Mouse (Mus musculus): ENCODE measurements around the gene Cryz. TPM values are rescaled to one million over a fixed set of nuclear protein-coding genes. Genes with fewer than 3 reads are reported as not detected.

Cryz gene
- polyA plus RNA-seq, 1 experiment from 2014 or later: 16.8 TPM

DNA sequence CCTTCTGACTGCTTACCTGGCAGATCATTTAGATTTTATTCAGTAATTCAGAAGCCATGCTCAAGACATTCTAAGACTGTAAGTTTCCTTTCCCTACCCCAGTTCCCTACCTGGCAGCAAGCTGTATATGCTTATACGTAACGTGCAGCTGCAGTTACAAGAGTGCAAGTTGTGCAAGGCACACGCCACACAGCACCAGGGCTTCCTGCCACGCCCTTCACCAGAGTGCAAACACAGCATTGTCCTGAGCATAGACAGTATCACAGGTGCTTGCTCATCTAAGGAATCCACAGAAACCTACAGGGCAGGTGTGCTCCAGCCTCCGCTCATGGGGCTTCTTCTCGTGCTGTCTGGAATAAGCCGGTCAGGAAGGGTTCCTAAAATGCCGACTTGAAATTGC, 18.6 kb upstream of the Cryz start:
- no peak overlapping the region for H3K4me3 ChIP-seq (replicated peaks)
- H3K9me3 ChIP-seq: no peaks in the 10 kb centered on the region
- no peak for ATAC-seq (ENCODE audit: low FRiP score)
- H3K9ac ChIP-seq: no peak overlapping the region
- H3K36me3 ChIP-seq (replicated peaks): peaks cover 16% of the 10 kb centered on the region
- no peak overlapping the region for H3K27ac ChIP-seq
- no peaks in the 10 kb centered on the region for H3K27me3 ChIP-seq
- no peaks in the 10 kb centered on the region; the same call in 1 of the 2 replicates for H3K4me1 ChIP-seq
- 93% methylated on average over 8 of the region's 8 CpGs for WGBS
- no peak overlapping the region for H3K4me2 ChIP-seq

DNA sequence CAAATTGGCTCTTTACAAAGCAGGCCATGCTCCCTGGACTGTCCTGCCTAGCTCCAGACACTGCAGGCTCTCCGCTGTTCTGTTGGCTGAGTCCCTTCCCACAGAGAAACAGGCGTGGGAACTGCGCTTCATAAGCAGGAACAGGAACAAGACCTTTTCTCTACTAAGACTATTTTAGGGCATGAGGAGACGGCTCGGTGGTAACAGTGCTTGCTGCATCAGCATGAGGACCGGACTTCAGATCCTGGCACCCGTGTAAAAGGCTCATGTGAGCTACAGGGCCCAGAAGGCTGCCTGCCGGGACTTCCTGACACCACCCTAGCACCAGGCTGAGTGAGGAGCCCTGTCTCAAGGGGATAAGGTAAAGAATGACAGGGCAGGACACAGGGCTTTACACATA, 12.2 kb upstream of the Cryz start:
- WGBS: 88% methylated on average over 8 of the region's 8 CpGs
- Histone ChIP-seq H3K9me3 (no peaks in the 10 kb centered on the region), H3K4me1 (no peaks in the 10 kb centered on the region), H3K4me2 (no peak overlapping the region), H3K4me3 (replicated peaks) (no peak overlapping the region), H3K27ac (no peak overlapping the region), H3K9ac (no peak overlapping the region), H3K27me3 (no peaks in the 10 kb centered on the region), H3K36me3 (replicated peaks) (peaks cover 46% of the 10 kb centered on the region)
- ATAC-seq (ENCODE audit: low FRiP score): no peak

DNA sequence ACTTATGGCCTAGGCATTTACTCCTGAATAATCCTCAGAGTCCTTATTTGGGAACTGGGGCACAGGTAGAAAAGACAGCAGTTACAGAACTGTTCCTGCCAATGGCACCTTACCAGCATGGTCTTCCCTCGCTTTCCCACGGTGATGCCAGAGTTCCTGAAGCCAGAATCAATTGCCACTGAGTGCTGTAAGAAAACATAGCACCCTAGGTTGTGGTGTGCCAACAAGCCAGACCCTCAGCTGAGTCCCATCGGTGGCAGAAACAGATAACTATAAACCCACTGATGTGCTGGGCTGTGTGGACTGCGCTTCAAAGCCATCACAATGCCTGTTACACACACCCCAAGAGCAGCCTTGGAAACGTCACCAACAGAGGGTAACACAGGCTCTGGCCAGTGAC, 5.5 kb upstream of the Cryz start:
- Histone ChIP-seq H3K9me3 (no peaks in the 10 kb centered on the region), H3K36me3 (replicated peaks) (peaks cover 71% of the 10 kb centered on the region), H3K4me1 (no peaks in the 10 kb centered on the region), H3K9ac (no peak overlapping the region), H3K27ac (no peak overlapping the region), H3K4me3 (replicated peaks) (no peak overlapping the region), H3K27me3 (no peaks in the 10 kb centered on the region), H3K4me2 (no peak overlapping the region)
- 91% methylated on average over 5 of the region's 5 CpGs for WGBS
- no peak for ATAC-seq (ENCODE audit: low FRiP score)

DNA sequence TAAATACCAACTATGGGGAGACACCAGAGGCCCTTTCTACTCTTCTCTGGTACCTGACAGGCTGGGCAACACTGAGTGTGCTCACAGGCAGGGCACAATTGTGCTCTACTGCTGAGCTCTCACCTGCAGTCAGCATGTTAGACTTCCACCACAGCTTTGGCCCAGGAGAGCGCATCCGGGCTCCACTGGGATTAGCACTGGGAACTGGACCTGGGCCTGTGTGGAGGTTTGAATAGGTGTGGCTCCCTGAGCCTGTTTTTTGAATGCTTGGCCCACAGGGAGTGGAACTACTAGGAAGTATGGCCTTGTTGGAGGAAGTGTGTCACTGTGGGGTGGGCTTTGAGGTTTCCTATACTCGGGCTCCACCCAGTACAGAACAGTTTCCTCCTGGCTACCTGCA, 4.9 kb upstream of the Cryz start:
- no peak for ATAC-seq (ENCODE audit: low FRiP score)
- peaks cover 4% of the 10 kb centered on the region for H3K4me1 ChIP-seq
- H3K36me3 ChIP-seq (replicated peaks): peaks cover 66% of the 10 kb centered on the region
- no peak overlapping the region for H3K4me2 ChIP-seq
- no peak overlapping the region for H3K27ac ChIP-seq
- H3K27me3 ChIP-seq: no peaks in the 10 kb centered on the region
- no peak overlapping the region for H3K9ac ChIP-seq
- H3K4me3 ChIP-seq (replicated peaks): no peak overlapping the region
- no peaks in the 10 kb centered on the region for H3K9me3 ChIP-seq
- WGBS: 95% methylated on average over 3 of the region's 3 CpGs

DNA sequence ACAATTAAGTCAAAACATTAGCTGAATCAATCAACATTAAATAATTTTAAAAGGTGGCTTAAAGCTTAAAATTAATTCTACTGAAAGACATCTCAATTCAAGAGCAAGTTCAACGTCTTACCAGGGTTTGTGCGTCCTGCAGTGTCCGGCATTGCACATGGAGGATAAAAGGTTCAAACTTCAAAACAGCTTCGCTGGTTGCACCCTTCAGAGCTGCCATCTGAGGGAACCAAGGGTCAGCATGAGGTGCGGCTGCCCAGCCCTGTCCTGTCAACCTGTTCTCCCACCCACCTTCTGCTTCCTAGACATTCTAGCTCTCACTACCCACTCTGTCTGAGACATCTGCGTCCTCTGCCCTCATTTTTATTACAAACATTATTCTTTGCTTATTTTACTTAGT, 2.9 kb upstream of the Cryz start:
- Histone ChIP-seq H3K4me1 (peaks cover 12% of the 10 kb centered on the region), H3K4me3 (replicated peaks) (no peak overlapping the region), H3K9me3 (no peaks in the 10 kb centered on the region), H3K27me3 (no peaks in the 10 kb centered on the region), H3K36me3 (replicated peaks) (peaks cover 48% of the 10 kb centered on the region), H3K4me2 (no peak overlapping the region), H3K9ac (no peak overlapping the region), H3K27ac (no peak overlapping the region)
- ATAC-seq (ENCODE audit: low FRiP score): no peak
- 90% methylated on average over 6 of the region's 6 CpGs for WGBS

DNA sequence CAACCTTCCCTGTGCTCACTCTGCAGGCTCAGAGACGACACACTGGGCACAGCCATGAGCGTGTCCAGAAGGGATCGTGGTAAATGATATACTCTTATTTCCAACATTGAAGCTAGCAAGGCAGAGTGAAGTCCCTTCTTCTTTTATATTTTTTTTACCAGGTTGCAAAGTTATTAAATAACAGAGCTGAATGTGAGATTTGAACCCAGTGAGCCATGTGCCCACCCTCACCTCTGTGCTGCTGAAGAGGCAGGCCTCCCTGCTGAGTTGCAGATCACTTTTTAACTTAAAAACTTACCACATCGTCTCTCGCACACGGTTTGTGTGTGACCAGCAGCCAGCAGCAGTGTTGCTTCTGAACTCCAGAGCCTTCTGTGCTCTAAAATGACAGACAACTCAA, 2.4 kb upstream of the Cryz start:
- peaks cover 48% of the 10 kb centered on the region for H3K36me3 ChIP-seq (replicated peaks)

DNA sequence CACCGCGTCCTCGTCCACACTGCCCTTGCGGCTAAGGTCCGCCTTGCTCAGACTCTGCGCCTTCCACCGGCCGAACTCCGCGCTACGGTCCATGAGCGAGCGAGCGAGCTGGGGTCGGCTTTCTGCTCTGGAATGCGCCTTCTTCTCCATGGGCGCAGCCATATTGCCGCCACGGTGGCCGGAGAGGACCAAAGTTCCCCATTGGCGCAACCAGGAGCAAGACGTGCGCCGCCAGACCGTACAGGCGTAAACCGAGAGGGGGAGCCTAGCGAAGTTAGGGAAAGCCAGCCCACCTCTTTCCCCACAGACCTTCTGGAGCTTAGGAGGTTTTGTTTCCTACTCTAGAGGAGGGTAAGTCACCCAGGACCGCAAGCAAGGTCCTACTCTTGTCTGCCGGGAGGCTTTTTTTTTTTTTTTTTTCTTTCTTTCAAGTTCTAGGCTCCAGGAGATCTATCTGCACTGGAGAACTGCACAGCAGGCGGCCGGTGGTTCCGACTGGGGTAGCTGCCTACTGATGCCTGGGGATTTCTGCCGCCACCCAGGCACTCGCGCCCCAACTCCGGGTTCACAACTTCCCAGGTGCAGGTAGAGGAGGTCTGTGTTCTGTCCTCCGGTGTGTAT, 533 bp downstream of the Cryz start, which contains the start of gene Tyw3:
Tyw3 (minus strand) TSS at position 171 of the 621 bp plus-strand sequence.
- Histone ChIP-seq H3K4me1 (peaks cover 12% of the 10 kb centered on the region), H3K27me3 (no peaks in the 10 kb centered on the region), H3K9ac (peak within 1 kb of the TSS; percentile 79), H3K4me2 (peak within 1 kb of the TSS; percentile 70), H3K9me3 (no peaks in the 10 kb centered on the region), H3K36me3 (replicated peaks) (peaks cover 20% of the 10 kb centered on the region), H3K27ac (peak within 1 kb of the TSS; percentile 91), H3K4me3 (replicated peaks) (peak within 1 kb of the TSS; percentile 88)
- ATAC-seq (ENCODE audit: low FRiP score): peak; percentile 96
- under 1% methylated on average over 38 of the region's 38 CpGs for WGBS

More for the DNA sequence above, 2.4 kb upstream of the Cryz start:
- H3K4me1 ChIP-seq: peaks cover 12% of the 10 kb centered on the region
- H3K4me2 ChIP-seq: no peak overlapping the region
- no peak overlapping the region for H3K4me3 ChIP-seq (replicated peaks)
- no peak for ATAC-seq (ENCODE audit: low FRiP score)
- no peak overlapping the region for H3K27ac ChIP-seq
- no peak overlapping the region for H3K9ac ChIP-seq
- no peaks in the 10 kb centered on the region for H3K27me3 ChIP-seq
- H3K9me3 ChIP-seq: no peaks in the 10 kb centered on the region
- 95% methylated on average over 6 of the region's 6 CpGs for WGBS

DNA sequence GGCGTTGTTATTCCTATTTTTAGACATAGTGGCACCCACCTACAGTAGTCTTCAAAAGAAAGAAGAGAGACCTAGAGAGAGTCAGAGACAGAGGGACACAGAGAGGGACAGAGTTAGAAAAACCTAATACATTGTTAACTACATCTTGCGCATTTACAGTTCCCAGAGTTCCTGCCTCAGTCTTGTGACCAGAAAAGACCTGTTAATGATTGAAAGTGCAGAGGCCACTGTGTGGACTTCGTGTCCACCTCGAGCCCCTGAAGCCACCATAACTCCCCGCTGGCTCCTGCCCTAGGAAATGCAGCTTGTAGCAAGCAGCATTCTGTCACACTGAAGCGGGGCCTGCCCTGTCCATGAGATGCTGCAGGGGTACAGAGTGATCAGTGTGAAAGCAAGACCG, 1.1 kb downstream of the Cryz start:
- H3K27ac ChIP-seq: no peak overlapping the region
- H3K4me3 ChIP-seq (replicated peaks): peak overlapping the region; percentile 88
- WGBS: 41% methylated on average over 7 of the region's 7 CpGs
- H3K9ac ChIP-seq: peak overlapping the region; percentile 79
- no peaks in the 10 kb centered on the region for H3K27me3 ChIP-seq
- peaks cover 15% of the 10 kb centered on the region for H3K36me3 ChIP-seq (replicated peaks)
- H3K4me1 ChIP-seq: peaks cover 12% of the 10 kb centered on the region
- peak overlapping the region; percentile 70 for H3K4me2 ChIP-seq
- ATAC-seq (ENCODE audit: low FRiP score): no peak
- H3K9me3 ChIP-seq: no peaks in the 10 kb centered on the region

DNA sequence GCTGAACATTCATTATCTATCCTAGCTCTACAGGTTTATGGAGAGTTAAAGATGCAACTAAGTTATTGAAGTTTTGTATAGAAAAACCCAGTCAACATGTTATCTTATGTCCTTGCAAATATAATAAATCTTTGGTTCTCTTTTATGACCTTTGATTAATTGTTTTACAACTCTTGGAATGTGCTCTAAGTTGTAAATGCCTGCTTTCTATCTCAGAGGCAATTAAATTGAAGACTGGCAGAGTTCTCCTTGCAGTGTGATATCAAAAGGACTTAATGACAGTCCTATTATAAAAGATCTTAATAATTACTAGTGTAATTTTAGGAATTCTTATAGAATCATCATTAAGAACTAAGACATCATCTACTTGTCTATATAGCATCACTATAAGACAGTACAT, 5.6 kb downstream of the Cryz start:
- no peak for ATAC-seq (ENCODE audit: low FRiP score)
- Histone ChIP-seq H3K4me3 (replicated peaks) (no peak overlapping the region), H3K27me3 (no peaks in the 10 kb centered on the region), H3K36me3 (replicated peaks) (peaks cover 3% of the 10 kb centered on the region; the same call in 1 of the 2 replicates), H3K9ac (no peak overlapping the region), H3K9me3 (no peaks in the 10 kb centered on the region), H3K4me1 (peaks cover 8% of the 10 kb centered on the region; the same call in 1 of the 2 replicates), H3K4me2 (no peak overlapping the region), H3K27ac (no peak overlapping the region)

DNA sequence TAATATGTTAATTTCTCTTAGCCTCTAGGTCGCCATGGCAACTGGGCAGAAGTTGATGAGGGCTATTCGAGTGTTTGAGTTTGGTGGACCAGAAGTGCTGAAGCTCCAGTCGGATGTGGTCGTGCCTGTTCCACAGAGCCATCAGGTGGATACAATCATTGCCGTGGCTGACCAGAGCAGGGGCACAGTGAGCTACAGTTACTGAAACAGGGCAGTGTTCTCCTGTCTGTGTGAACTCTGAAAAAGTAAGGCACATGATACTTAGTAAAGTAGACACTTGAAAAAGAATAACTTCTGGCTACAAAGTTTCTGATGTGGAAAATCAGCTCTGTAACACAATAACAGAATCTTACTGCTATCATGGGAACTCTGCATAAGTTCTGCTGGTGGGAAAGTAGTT, 8.4 kb downstream of the Cryz start:
- WGBS: 71% methylated on average over 5 of the region's 5 CpGs
- no peak for ATAC-seq (ENCODE audit: low FRiP score)

DNA sequence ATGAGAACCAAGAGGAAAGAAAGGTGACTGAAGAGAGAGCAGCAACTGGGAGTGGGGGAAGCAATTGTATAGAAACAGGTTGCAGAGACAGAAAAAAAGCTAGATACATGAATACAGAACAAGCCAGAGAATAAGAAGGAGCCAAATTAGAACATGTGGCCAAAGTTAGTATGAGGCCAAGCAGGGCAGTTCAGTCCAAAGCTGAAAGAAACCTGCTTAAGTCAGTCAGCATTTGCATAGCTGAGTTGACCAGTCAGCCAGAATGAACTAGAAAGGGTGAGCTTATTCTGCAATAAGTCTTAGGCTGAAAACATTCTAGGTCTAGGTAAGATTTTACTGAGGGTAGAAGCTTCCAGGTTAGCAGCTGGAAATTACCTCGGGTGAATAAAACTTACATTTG, 11.4 kb downstream of the Cryz start:
- no peak for ATAC-seq (ENCODE audit: low FRiP score)
- H3K36me3 ChIP-seq (replicated peaks): peaks cover 6% of the 10 kb centered on the region
- no peaks in the 10 kb centered on the region for H3K27me3 ChIP-seq
- no peak overlapping the region for H3K4me3 ChIP-seq (replicated peaks)
- no peak overlapping the region for H3K9ac ChIP-seq
- no peak overlapping the region for H3K4me2 ChIP-seq
- no peak overlapping the region for H3K27ac ChIP-seq
- H3K9me3 ChIP-seq: no peaks in the 10 kb centered on the region
- 88% methylated on average over 1 of the region's 1 CpGs for WGBS
- H3K4me1 ChIP-seq: no peaks in the 10 kb centered on the region

More for the DNA sequence above, 8.4 kb downstream of the Cryz start:
- Histone ChIP-seq H3K4me1 (no peaks in the 10 kb centered on the region), H3K4me3 (replicated peaks) (no peak overlapping the region), H3K4me2 (no peak overlapping the region), H3K9ac (no peak overlapping the region), H3K27ac (no peak overlapping the region), H3K36me3 (replicated peaks) (peaks cover 3% of the 10 kb centered on the region; the same call in 1 of the 2 replicates), H3K9me3 (no peaks in the 10 kb centered on the region), H3K27me3 (no peaks in the 10 kb centered on the region)

DNA sequence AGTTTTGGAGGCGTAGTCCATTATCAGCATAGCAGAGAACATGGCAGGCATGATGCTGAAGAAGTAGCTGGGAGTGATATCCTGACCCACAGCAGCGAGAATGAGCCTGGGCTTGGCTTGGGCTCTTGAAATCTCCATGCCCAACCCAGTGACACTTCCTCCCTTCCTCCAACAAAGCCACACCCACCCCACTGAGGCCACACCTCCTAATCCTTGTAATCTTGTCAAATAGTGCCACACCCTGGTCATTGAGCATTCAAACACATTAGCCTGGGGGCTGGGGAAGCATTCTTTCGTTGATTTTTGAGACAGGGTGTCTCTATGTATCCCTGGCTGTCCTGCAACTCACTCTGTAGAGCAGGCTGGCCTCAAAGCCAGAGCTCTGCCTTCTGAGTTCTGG, 15.4 kb downstream of the Cryz start:
- Histone ChIP-seq H3K4me3 (replicated peaks) (no peak overlapping the region), H3K27me3 (no peaks in the 10 kb centered on the region), H3K9ac (no peak overlapping the region), H3K4me2 (no peak overlapping the region), H3K36me3 (replicated peaks) (peaks cover 8% of the 10 kb centered on the region), H3K4me1 (no peaks in the 10 kb centered on the region), H3K27ac (no peak overlapping the region), H3K9me3 (no peaks in the 10 kb centered on the region)
- ATAC-seq (ENCODE audit: low FRiP score): no peak
- 92% methylated on average over 3 of the region's 3 CpGs for WGBS

DNA sequence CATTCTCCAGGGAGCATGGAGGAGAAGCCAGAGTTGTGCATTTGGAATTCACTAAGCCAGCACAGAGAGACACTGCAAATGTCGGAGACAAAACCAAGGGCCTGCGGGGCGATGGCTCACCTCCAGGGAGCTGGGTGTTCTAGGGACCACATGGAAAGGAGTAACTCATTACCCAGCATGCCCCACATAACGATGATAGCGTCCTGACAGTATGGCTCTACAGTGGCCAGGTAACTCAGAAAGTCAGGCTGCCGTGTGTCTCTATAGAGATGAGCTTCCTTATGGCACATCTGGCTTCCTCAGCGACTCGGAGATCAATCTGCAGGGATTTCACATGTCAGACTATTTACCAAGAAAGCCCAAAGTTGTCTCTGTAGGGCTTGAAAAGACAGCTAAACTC, 18.3 kb downstream of the Cryz start:
- H3K4me2 ChIP-seq: no peak overlapping the region
- no peak overlapping the region for H3K4me3 ChIP-seq (replicated peaks)
- 87% methylated on average over 8 of the region's 8 CpGs for WGBS
- H3K9me3 ChIP-seq: no peaks in the 10 kb centered on the region
- no peak overlapping the region for H3K9ac ChIP-seq
- no peaks in the 10 kb centered on the region for H3K4me1 ChIP-seq
- peaks cover 8% of the 10 kb centered on the region for H3K36me3 ChIP-seq (replicated peaks)
- ATAC-seq (ENCODE audit: low FRiP score): no peak
- H3K27ac ChIP-seq: no peak overlapping the region
- no peaks in the 10 kb centered on the region for H3K27me3 ChIP-seq
